Mouse (Mus musculus) spleen, postnatal 36 days (tissue): ENCODE measurements around the gene Pax8.

ENCODE experiments used
- DNase-seq, 2 experiments: peaks; one replicate each; pipeline ENCODE4 v3.0.0; 2022; ENCODE audit warnings: low spot score in 2 of 2, mixed read lengths in 1 of 2

The Pax8 gene

DNA sequence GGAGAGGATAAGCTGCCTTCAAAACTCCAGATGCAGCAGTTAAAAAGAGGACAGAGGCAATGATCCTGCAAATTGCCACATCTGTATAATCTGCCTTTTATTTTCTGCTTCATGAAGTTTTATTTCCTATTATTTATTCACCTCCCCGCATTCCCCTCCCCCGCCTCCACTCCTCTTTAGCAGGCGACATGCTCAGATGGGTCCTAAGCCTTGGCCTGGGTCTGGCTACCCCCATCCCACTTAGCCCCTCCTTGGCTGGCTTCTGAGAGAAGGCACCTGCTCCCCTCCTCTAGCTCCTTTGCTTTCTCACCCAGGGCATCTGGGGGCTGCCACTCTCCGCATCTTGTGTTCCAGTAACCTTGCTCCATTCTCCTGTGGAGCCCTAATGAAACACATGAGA is 61.7 kb downstream of the Pax8 start:
- DNase-seq = no peak

GRCm38 (mm10) chr2:24413172-24413571 is 62.2 kb downstream of the Pax8 start:
- no peak for DNase-seq

DNA sequence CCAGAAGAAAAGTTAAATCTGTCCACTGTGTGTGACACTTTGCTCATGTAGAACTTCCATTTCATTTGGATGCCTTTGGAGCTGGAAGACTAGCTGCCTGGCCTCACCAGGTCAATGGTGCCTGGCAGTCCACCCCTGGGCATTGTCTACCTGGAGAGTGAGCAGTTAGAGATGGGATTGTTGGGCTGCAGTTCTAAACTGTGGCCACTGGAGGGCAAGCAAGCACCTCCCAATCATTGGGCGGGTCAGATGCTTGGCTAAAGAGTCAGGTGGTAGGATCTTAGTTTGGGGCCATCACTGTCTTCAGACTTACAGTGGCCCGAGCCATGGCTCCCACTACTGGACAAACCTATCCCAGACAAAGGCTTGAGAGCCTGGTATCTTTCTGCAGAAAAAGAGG is 66.2 kb downstream of the Pax8 start:
- DNase-seq = peak; percentile 57 to 61

DNA sequence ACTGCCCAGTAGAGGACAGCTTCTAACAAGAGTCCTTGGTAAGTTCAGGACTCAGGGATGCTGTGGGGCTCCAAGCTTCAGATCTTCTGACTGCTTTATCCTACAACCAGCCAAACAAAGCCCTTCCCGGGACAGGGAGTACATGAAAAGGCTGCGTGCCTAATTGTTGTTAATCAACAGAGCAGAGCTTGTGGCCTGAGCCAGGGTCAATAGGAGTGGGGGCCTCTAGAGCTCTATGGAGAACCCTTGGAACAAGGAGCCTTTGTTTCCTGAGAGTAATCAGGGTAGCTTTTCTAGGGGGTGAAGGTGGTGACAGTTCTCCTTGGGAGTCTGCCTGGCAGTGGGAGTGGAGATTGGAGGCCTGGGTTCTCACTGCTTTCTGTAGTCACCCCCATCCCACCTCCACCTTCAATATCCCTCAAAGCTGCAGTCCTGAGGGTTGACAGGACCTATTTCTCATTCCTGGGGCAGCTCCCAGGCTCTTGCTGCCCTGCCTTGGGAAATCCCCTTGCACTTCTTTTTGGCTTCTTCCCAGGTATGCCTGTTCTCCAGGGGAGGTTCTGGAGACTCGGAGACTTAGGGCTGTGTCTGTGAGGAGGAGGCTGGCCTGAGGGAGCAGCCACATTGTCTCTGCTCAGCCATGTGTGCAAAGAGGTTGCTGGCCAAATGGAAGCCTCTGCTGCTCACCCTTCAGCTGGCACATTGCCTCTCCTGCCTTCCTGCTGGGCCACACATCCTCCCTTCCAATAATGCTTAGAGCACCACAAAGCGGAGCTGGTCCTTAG is 67.5 kb downstream of the Pax8 start:
- DNase-seq = no peak

DNA sequence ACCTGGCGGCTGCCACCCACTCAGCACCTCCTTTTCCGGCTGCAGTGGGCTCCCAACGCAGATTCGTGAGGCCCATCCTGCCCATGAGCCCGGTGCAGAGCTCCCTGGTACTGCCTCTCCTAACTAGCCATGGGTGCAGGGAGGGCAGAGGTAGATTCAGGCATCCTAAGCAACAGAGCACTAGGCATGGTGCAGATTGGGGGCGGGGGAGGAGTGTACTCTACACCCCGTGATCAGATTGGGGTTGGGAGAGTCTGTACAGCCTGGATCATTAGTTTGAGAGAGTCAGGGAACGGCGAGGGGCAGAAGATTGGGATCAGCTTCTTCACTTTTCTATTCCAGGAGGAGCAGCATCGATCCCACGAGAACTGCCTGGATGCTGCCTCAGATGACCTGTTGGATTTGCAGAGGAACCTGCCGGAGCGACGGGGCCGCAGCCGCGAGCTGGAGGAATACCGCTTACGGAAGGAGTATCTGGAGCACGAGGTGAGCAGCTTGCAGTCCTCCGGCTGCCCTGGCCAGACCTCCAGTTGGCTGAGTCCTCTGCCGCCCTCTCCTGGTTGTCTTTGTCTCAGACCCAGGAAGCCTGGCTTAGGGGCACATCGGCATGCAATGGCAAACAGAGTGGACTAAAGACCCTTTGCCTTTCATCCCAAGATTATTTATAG is 69.9 kb downstream of the Pax8 start:
- DNase-seq = peak; percentile 56 to 59

DNA sequence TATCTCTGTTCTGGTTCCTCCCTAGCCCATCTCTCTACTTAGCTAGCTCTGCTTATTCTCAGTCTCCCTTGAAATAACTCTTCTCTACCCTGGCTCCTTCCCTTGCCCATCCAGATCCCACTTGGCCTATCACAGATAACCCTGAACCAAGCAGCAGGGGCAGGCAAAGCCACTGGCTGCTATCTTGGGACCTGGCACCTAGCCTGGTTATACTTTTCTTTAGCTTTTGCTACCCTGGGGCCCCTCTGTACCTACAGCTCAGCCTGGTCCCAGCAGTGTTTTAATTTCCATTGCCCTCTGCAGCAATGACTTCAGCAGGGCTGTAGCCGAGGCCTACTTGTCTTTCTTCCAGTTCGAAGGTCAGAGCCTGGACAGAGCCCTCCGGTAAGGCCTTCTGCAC is 74.7 kb downstream of the Pax8 start:
- DNase-seq = no peak

DNA sequence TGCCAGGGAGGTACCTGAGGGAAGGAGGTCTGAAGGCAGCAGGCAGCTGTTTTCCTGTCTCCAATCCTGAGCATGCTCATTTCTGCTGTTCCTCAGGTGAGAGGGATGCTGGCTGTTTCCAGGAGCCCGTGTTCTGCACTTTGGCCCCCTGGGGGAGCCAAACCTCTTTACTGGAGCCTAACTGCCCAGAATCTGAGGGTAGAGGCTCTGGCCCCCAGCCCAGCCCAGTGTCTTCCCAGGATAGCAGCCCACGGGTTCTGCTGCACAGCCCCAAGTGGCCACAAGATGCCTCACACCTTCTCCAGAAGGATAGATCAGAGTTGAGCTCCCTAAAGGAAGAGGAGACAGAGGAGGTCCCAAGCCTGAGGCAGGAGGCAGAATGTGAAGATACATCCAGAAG is 78.3 kb downstream of the Pax8 start:
- DNase-seq = no peak

DNA sequence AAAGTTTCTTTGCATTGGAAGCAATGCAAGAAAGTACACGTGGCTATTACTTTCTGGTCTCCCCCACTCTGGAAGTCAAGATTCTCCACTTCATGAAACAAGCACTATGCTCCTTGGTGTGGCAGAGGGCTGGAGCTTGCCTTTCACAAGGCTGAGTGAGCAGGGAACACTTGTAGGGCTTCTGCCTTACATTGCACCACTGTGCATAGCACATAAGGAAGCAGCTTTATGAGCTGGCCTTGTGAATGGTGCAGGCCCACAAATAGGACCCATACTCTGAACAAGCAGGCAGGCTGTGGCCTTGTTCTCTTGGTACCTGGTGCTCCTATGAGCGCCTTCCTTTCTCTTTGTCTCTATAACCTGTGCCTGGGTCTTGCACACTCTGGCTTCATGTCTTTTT is 82.1 kb downstream of the Pax8 start:
- no peak for DNase-seq

GRCm38 (mm10) chr2:24387361-24388283 is 87.8 kb downstream of the Pax8 start:
- peak; percentile 70 to 74 for DNase-seq

DNA sequence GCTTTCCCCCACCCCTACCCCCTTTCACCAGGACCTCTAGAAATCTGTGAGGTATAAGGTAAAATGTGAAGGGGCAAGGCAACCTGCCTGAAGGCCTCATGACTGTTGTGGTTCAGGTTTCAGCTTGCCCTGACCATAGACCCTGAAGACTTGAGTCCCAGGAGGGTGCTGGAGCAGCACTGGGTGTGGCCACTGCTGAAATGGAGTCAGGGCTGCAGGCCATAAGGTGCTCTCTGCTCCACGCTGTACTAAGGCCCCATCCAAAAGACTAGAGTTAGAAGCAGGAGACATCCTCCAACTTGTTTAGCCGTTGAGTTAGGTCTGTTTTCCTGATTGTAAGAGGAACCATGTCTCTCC is 88.5 kb downstream of the Pax8 start:
- peak; percentile 57 to 63 for DNase-seq

DNA sequence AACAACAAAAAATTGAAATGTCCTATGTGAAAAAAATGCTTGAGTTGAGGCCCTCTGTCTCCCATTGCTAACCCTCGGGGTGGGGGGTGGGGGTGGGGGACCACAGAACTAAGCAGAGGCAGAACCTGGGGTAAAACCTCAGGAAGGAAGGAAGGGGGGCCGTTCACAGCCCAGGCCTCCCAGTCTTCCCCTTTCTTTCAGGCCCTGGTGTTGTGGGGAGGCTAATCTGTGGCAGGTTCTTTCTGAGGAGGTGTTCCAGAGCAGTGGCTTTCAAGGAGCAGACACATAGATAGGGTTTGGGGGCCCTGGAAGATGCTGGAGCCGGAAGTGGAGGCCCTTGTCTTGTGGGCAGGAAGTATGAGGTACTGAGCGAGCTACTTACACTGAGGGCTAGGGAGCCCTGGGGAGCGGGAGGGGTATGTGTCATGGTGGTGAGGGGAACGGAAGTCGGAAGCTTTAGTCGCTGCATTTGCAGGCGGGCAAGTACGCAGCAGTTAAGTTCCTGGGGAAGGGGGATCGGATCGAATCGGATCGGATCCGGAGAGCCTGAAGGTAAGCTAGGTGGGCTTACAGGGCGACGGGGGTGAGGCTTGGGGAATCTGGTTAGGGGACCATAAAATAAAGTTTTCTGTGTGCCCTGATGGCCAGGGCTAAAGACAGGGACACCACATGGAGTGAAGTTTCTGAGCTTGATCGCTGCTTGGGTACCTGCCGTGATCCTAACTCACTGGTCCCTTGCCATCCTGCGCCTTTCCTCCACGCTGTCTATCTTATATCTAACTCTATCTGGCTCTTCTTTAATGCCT is 89.0 kb downstream of the Pax8 start:
- DNase-seq = peak; percentile 87 to 88

GRCm38 (mm10) chr2:24385111-24385961 is 90.1 kb downstream of the Pax8 start:
- peak; percentile 85 to 88 for DNase-seq

DNA sequence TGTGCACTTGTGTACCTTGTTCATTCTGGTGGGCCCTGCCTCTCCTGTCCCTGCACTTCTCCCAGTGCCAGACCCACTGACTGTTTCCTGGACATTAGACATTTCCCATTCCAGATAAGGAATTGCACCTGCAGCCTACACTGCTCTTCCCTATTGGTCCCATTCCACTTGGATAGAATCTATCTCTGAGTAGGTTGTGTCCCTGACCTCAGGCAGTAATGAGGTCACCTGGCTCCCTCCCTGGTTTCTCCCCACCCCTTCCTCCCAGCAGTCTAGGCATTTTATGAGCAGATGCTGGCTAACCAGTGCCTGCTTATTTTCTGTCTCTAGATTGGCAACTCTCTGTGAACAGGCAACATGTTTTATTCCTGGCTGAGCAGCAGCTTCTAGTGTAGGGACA is 91.0 kb downstream of the Pax8 start:
- DNase-seq = no peak

DNA sequence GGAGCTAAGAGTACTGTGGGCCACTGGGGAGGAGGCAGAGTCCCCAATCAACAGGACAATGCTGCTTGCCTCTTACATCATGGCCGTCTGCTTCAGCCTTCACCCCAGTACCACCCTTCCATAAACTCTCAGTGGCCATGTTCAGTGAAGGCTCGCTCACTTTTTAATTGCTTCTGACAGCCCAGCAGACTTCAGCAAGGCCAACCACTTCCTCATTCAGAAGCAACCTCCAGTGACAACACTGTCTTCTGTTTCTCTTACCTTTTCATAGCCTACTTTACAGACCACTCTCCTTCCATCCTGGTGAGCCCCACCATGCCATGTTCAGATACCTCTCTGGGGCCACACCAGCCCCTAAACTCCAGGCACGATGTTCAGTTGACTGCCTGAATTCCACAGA is 91.8 kb downstream of the Pax8 start:
- DNase-seq = peak; percentile 49 to 52

DNA sequence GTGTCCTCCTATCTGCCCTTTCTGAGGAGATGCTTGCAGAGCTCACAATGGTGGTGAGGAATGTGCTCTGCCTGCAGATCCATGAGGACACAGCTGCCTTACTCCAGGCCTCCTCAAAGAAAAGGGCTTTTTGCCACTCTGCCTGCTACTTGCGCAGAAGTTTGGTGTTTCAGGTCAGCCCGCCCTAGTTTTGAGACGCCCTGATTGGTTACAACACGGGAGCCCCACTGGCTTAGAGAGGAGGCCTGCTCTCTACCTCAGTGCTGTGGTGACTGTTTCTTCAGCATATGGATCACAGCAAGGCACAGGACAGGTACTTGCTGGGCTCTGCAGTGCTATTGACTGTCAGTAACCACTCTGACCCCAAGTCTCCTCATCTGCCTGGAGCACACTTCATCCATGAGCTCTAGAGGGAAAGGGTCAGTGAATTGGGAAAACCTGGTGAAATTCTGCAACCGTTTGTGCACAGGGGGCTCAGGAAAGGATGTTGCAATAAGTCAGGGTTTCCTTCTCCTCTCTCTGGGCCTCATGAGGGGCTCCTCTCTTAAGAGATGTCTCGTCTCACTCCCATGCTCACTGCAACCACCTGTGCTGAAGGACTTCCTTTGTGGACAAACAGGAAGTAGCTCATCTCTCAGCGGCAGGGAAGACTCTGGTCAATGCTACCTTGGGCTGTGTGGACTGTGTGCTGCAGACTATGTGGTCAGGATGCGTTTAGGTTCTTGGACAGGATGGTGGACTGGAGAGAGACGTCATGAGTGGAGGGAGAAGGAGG is 92.8 kb downstream of the Pax8 start:
- DNase-seq = peak; percentile 35 to 51

DNA sequence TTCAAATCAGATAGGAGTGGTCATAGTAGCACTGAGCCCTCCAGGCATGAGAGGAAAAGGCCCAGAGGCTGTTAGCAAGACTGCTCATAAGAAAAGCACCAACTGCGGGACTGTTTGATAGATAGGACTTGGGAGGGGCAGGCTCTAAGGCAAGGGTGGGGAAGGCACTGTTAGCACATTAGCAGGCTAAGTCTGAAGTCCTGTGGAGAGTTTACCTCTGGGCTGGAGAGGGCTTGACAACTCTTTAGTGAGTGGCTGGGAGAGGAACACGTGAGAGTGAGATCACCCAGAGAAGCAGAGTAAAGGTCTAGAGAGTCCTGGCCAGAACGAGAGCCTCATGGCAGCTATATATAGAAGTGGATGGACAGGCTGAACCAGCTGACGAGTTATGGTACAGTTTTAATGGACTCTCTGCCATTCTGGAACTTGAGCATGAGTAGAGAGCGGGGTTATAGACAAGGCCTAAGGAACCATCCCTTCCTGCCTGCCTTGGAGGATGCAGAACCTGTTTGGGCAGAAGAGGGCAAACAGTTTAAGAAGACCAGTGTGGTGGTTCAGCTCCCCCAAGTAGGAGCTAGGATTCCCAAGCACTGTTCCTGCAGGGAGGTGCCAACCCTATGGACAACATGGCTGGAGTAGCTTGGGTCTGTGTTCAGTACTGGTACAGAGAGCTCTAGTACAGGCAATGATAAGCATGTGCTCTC is 96.5 kb downstream of the Pax8 start:
- DNase-seq = no peak
